Mouse (Mus musculus) lung, postnatal 0 days (tissue): ENCODE measurements at regions not wholly inside any gene's neighbourhood (a gene's known extent, or its start where the extent isn't known, plus 50 kb on each side); places are given as distances from the start of the nearest gene placed in this dataset.

ENCODE experiments used
- CTCF ChIP-seq: IDR thresholded peaks from 2 replicates; pipeline ENCODE4 v1.5.1; 2016; ENCODE audit warnings: antibody characterized with exemption, mild to moderate bottlenecking
- EP300 ChIP-seq: IDR thresholded peaks from 2 replicates; pipeline ENCODE4 v1.6.1; 2016; ENCODE audit warnings: antibody characterized with exemption, mild to moderate bottlenecking, control low read depth

GRCm38 (mm10) chr11:39495253-39495652, 1199.8 kb downstream of the Mat2b start:
- no peak for TF ChIP-seq CTCF
- no peak for TF ChIP-seq EP300
